Mouse (Mus musculus): Measurements from ENCODE around the gene Ackr2. TPM values are rescaled to one million over a fixed set of nuclear protein-coding genes. Genes with fewer than 3 reads are reported as not detected.

Gene Ackr2
- polyA plus RNA-seq, 1 experiment from 2014 or later, result 0.10 TPM

DNA sequence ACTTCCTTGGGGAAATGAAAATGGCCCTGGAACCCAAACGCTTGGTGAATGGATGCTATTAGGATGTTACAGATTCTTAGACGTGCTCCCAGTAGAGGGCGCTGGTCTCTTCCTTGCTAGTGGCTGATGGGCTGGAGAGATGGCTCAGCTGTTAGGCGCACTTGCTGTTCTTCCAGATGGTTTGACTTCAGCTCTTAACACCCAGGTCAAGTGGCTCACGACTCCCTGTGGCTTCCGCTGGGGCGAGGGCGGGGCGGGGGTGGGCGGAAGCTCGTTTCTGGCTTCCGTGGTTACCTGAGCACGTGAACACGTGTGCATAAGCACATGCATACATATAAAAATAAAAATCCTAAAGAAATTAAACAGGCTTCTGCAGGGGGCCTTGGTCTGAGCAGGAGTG is 17.3 kb upstream of the Ackr2 start:
- WGBS, result 22% methylated on average over 14 of the region's 14 CpGs
- no peak overlapping the region for H3K4me2 ChIP-seq (ENCODE audit: low read depth, low read length)
- H3K27me3 ChIP-seq (ENCODE audit: control insufficient read depth, insufficient read depth, low read length), result no peaks in the 10 kb centered on the region; the same call in 1 of the 2 replicates
- no peak overlapping the region for H3K9ac ChIP-seq (replicated peaks; ENCODE audit: low read length)
- no peaks in the 10 kb centered on the region for H3K9me3 ChIP-seq (replicated peaks; ENCODE audit: control insufficient read depth, low read length)
- no peak overlapping the region for H3K4me3 ChIP-seq (ENCODE audit: low read depth, low read length)
- H3K27ac ChIP-seq (replicated peaks; ENCODE audit: low read depth, low read length), result no peak overlapping the region
- no peaks in the 10 kb centered on the region for H3K36me3 ChIP-seq (replicated peaks; ENCODE audit: control insufficient read depth, insufficient read depth, low read depth, low read length)
- ATAC-seq (replicated peaks; ENCODE audit: insufficient number of reproducible peaks, low FRiP score, low TSS enrichment, low read depth) (no peak), DNase-seq (ENCODE audit: low spot score) (peak; percentile 77)
- H3K4me1 ChIP-seq (ENCODE audit: control insufficient read depth, insufficient read depth, low read length), result no peaks in the 10 kb centered on the region

DNA sequence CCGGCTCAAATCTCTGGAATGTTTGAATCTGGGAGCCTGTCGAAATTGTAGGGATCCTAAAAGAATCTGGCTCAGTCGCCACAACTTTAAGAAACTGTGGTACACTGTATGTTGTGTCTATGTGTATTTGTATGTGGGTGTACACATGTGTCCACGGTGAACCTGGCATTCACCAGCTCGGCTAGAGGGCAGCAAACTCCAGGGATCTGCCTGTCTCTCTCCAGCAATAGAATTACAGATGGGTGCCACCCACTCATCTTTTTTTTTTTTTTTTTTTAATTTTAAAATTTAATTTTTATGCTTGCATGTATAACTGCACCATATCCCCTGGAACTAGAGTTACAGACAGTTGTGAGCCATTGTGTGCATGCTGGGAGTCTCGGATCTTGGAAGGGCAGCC is 16.9 kb upstream of the Ackr2 start:
- H3K27me3 ChIP-seq (ENCODE audit: control insufficient read depth, insufficient read depth, low read length), result no peaks in the 10 kb centered on the region; the same call in 1 of the 2 replicates
- no peak overlapping the region for H3K4me3 ChIP-seq (ENCODE audit: low read depth, low read length)
- H3K27ac ChIP-seq (replicated peaks; ENCODE audit: low read depth, low read length), result no peak overlapping the region
- H3K4me2 ChIP-seq (ENCODE audit: low read depth, low read length), result no peak overlapping the region
- H3K36me3 ChIP-seq (replicated peaks; ENCODE audit: control insufficient read depth, insufficient read depth, low read depth, low read length), result no peaks in the 10 kb centered on the region
- 73% methylated on average over 6 of the region's 6 CpGs for WGBS
- ATAC-seq (replicated peaks; ENCODE audit: insufficient number of reproducible peaks, low FRiP score, low TSS enrichment, low read depth) (no peak), DNase-seq (ENCODE audit: low spot score) (no peak)
- no peaks in the 10 kb centered on the region for H3K4me1 ChIP-seq (ENCODE audit: control insufficient read depth, insufficient read depth, low read length)
- no peaks in the 10 kb centered on the region for H3K9me3 ChIP-seq (replicated peaks; ENCODE audit: control insufficient read depth, low read length)
- H3K9ac ChIP-seq (replicated peaks; ENCODE audit: low read length), result no peak overlapping the region

DNA sequence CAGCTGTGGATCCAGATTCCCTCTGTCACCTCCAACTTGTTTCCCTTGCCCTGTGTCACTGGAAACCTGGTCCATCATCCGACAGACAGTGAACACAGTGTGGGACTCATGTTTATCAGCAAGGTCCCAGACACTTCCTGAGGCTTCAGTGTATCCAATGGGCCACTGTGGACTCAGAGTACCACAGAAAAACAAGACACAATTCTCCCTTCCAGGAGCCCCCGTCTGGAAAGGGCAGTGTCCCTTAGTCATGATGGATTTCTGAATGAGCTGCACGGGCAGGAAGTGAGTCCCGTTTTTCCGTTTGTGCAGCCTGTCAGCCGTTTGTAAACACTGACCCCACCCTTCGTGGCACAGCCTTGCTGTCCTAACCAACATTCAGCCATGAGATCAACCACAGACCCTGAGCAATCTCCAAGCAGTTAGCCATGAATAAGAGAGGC is 16.1 kb upstream of the Ackr2 start:
- Histone ChIP-seq H3K27me3 (ENCODE audit: control insufficient read depth, insufficient read depth, low read length) (no peaks in the 10 kb centered on the region; the same call in 1 of the 2 replicates), H3K9me3 (replicated peaks; ENCODE audit: control insufficient read depth, low read length) (no peaks in the 10 kb centered on the region), H3K4me3 (ENCODE audit: low read depth, low read length) (no peak overlapping the region), H3K4me2 (ENCODE audit: low read depth, low read length) (no peak overlapping the region), H3K36me3 (replicated peaks; ENCODE audit: control insufficient read depth, insufficient read depth, low read depth, low read length) (no peaks in the 10 kb centered on the region), H3K9ac (replicated peaks; ENCODE audit: low read length) (no peak overlapping the region), H3K27ac (replicated peaks; ENCODE audit: low read depth, low read length) (no peak overlapping the region), H3K4me1 (ENCODE audit: control insufficient read depth, insufficient read depth, low read length) (no peaks in the 10 kb centered on the region)
- ATAC-seq (replicated peaks; ENCODE audit: insufficient number of reproducible peaks, low FRiP score, low TSS enrichment, low read depth), result no peak
- no peak for DNase-seq (ENCODE audit: low spot score)
- WGBS, result 58% methylated on average over 7 of the region's 7 CpGs

DNA sequence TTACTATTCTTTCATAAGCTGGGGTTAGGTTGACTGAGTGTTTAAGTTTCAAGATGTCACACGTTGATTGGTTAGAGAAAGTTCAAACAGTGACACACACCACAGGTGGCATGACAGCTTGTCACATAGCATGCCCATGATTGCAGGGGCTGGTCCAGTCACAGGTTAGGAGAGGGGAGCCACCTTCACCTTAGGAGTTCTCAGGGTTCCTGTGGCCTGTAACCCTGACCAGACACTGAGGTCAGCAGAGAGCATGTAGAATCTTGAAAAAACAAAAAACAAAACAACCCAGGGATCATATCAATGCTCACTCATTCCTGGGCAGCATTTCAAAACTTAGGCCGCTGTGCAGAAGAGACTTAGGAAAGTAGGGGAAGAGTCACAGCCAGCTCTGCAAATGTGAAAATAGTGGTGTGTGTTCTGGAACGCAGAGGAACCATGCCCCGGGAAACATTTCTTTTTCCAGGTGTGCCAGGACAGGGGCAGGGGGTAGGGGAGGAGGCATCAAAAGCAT is 8.2 kb upstream of the Ackr2 start:
- Histone ChIP-seq H3K4me2 (ENCODE audit: low read depth, low read length) (no peak overlapping the region), H3K27ac (replicated peaks; ENCODE audit: low read depth, low read length) (no peak overlapping the region), H3K36me3 (replicated peaks; ENCODE audit: control insufficient read depth, insufficient read depth, low read depth, low read length) (no peaks in the 10 kb centered on the region), H3K4me1 (ENCODE audit: control insufficient read depth, insufficient read depth, low read length) (no peaks in the 10 kb centered on the region), H3K9me3 (replicated peaks; ENCODE audit: control insufficient read depth, low read length) (no peaks in the 10 kb centered on the region), H3K9ac (replicated peaks; ENCODE audit: low read length) (no peak overlapping the region), H3K4me3 (ENCODE audit: low read depth, low read length) (no peak overlapping the region), H3K27me3 (ENCODE audit: control insufficient read depth, insufficient read depth, low read length) (no peaks in the 10 kb centered on the region)
- DNase-seq (ENCODE audit: low spot score) (no peak), ATAC-seq (replicated peaks; ENCODE audit: insufficient number of reproducible peaks, low FRiP score, low TSS enrichment, low read depth) (no peak)
- 69% methylated on average over 4 of the region's 4 CpGs for WGBS

DNA sequence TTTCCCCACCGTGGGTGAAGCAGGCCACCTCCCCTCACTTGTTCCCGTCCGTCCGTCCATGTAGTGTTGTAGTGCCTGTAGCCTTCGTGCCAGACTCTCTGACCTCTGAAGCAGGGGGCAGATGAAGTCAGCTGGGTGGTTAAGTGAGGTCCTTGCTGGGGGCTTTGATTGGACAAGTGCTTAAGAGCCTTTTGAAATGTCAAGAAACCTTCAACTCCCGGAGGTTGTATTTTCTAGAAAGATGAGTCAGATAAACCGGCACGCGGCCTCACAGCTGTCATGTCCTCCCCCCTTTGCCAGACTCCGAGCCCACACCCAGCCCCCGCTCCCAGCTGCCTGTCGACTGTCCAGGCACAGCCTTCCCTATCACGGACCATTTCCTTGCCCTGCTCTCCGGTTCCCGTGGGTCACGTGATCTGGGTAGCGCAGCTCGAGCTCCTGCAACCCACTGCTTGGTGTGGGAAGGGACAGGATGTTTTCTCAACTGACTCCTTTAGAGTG is 7.7 kb upstream of the Ackr2 start:
- Histone ChIP-seq H3K4me2 (ENCODE audit: low read depth, low read length) (no peak overlapping the region), H3K36me3 (replicated peaks; ENCODE audit: control insufficient read depth, insufficient read depth, low read depth, low read length) (no peaks in the 10 kb centered on the region), H3K4me1 (ENCODE audit: control insufficient read depth, insufficient read depth, low read length) (no peaks in the 10 kb centered on the region), H3K4me3 (ENCODE audit: low read depth, low read length) (no peak overlapping the region), H3K27ac (replicated peaks; ENCODE audit: low read depth, low read length) (no peak overlapping the region), H3K27me3 (ENCODE audit: control insufficient read depth, insufficient read depth, low read length) (no peaks in the 10 kb centered on the region), H3K9ac (replicated peaks; ENCODE audit: low read length) (no peak overlapping the region), H3K9me3 (replicated peaks; ENCODE audit: control insufficient read depth, low read length) (no peaks in the 10 kb centered on the region)
- ATAC-seq (replicated peaks; ENCODE audit: insufficient number of reproducible peaks, low FRiP score, low TSS enrichment, low read depth) (0 out of 2 replicates have a peak, but pooled peaks have one; percentile 75), DNase-seq (ENCODE audit: low spot score) (peak; percentile 38)
- WGBS, result 30% methylated on average over 18 of the region's 18 CpGs

DNA sequence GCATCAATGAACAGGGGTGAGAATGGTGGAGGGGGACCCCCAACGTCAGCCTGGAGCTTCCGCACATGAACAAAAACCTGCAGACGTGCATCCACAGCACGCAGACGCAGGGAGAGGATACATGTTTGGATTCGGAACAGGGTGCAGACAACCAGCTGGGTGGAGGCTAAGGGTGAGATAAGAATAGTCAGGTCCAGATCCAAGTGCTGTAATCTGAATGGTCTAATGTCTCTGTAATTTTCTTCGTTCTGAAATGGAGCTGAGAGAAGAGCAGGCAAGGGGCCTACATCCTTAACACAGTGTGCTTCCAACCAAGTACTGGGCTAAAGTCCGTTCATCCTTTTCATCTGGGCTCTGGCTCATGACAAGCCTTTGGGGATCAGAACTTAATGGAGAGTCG is 6.9 kb upstream of the Ackr2 start:
- WGBS, result 83% methylated on average over 9 of the region's 9 CpGs
- H3K4me3 ChIP-seq (ENCODE audit: low read depth, low read length), result no peak overlapping the region
- no peaks in the 10 kb centered on the region for H3K36me3 ChIP-seq (replicated peaks; ENCODE audit: control insufficient read depth, insufficient read depth, low read depth, low read length)
- H3K9me3 ChIP-seq (replicated peaks; ENCODE audit: control insufficient read depth, low read length), result no peaks in the 10 kb centered on the region
- no peaks in the 10 kb centered on the region for H3K27me3 ChIP-seq (ENCODE audit: control insufficient read depth, insufficient read depth, low read length)
- ATAC-seq (replicated peaks; ENCODE audit: insufficient number of reproducible peaks, low FRiP score, low TSS enrichment, low read depth), result no peak
- no peak for DNase-seq (ENCODE audit: low spot score)
- H3K9ac ChIP-seq (replicated peaks; ENCODE audit: low read length), result no peak overlapping the region
- H3K4me2 ChIP-seq (ENCODE audit: low read depth, low read length), result no peak overlapping the region
- H3K4me1 ChIP-seq (ENCODE audit: control insufficient read depth, insufficient read depth, low read length), result no peaks in the 10 kb centered on the region
- no peak overlapping the region for H3K27ac ChIP-seq (replicated peaks; ENCODE audit: low read depth, low read length)

DNA sequence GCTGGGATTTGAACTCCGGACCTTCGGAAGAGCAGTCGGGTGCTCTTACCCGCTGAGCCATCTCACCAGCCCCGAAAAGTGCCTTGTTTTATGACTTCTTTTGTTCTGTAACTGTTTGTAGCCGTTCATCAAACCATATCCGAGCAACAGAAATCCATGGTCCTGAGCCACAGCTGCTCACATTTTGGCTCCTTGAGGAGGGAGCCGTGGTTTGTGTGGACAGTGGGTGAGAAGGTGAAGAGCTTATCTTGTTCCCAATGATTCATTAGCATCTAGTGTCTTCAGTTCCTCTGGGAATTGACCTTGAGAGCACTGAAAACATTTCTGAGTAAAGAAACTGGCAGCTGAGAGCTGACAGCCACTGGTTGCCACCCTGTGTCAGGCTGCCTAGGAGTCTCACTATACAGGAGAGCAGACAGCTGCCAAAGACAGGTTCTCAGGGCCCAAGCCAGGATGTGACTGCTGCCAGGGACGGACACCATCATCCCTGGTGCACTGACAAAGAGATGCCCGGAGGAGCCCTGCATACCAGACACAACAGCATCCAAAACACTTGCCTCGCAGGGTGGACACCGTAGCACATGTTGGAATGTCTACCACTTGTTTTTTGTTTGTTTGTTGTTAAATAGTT is 6.0 kb upstream of the Ackr2 start:
- no peak overlapping the region for H3K4me3 ChIP-seq (ENCODE audit: low read depth, low read length)
- ATAC-seq (replicated peaks; ENCODE audit: insufficient number of reproducible peaks, low FRiP score, low TSS enrichment, low read depth) (no peak), DNase-seq (ENCODE audit: low spot score) (no peak)
- 89% methylated on average over 12 of the region's 12 CpGs for WGBS
- H3K27me3 ChIP-seq (ENCODE audit: control insufficient read depth, insufficient read depth, low read length), result no peaks in the 10 kb centered on the region
- H3K4me2 ChIP-seq (ENCODE audit: low read depth, low read length), result no peak overlapping the region
- H3K9me3 ChIP-seq (replicated peaks; ENCODE audit: control insufficient read depth, low read length), result no peaks in the 10 kb centered on the region
- H3K27ac ChIP-seq (replicated peaks; ENCODE audit: low read depth, low read length), result no peak overlapping the region
- no peaks in the 10 kb centered on the region for H3K4me1 ChIP-seq (ENCODE audit: control insufficient read depth, insufficient read depth, low read length)
- no peaks in the 10 kb centered on the region for H3K36me3 ChIP-seq (replicated peaks; ENCODE audit: control insufficient read depth, insufficient read depth, low read depth, low read length)
- no peak overlapping the region for H3K9ac ChIP-seq (replicated peaks; ENCODE audit: low read length)

DNA sequence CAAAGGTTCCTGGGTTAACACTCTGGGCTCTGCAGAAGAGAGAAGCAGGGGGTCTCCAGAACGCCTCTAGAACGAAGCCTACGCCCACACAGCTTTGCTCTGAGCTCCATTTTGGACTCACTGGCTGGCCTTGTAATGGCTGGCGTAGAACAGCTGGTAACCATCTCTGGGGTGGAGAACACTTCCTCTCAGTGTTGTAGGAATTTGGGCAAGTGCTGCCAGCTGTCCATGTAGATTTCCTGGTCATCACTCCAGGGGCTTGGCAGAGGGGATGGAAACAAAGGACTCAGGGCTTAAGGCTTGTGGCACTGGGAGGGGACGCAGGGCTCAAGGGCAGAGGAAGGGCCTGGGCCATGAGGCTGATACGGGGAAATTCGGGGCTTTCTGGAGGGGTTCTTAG is 3.7 kb upstream of the Ackr2 start:
- WGBS, result 71% methylated on average over 7 of the region's 7 CpGs
- Histone ChIP-seq H3K36me3 (replicated peaks; ENCODE audit: control insufficient read depth, insufficient read depth, low read depth, low read length) (no peaks in the 10 kb centered on the region), H3K4me3 (ENCODE audit: low read depth, low read length) (no peak overlapping the region), H3K9ac (replicated peaks; ENCODE audit: low read length) (no peak overlapping the region), H3K9me3 (replicated peaks; ENCODE audit: control insufficient read depth, low read length) (no peaks in the 10 kb centered on the region), H3K27me3 (ENCODE audit: control insufficient read depth, insufficient read depth, low read length) (no peaks in the 10 kb centered on the region), H3K27ac (replicated peaks; ENCODE audit: low read depth, low read length) (no peak overlapping the region), H3K4me1 (ENCODE audit: control insufficient read depth, insufficient read depth, low read length) (no peaks in the 10 kb centered on the region), H3K4me2 (ENCODE audit: low read depth, low read length) (no peak overlapping the region)
- no peak for ATAC-seq (replicated peaks; ENCODE audit: insufficient number of reproducible peaks, low FRiP score, low TSS enrichment, low read depth)
- DNase-seq (ENCODE audit: low spot score), result no peak
